Mouse (Mus musculus) mature B cell (primary cell): Measurements from ENCODE around the gene Irgm1.
"Not testable (repeated sequence)": the region's sequence is repeated elsewhere in the genome, so short reads cannot be mapped to it uniquely, and the experiment has no call there.

Experiments used
- in situ Hi-C: fragments of 300-500 bp; cut with MboI; formaldehyde crosslinking; loops from 2 replicates; pipeline ENCODE4 v1.14.3; 2019

The Irgm1 gene

GRCm38 (mm10) chr11:48853474-48854180, 17.9 kb downstream of the Irgm1 start:
- in situ Hi-C loops: loop anchor here (10.0 kb wide), 1 partner anchor 391 kb away; the partner anchor contains the start of gene Mgat1

GRCm38 (mm10) chr11:48852624-48853473, 18.6 kb downstream of the Irgm1 start:
- in situ Hi-C loops: loop anchor here (10.0 kb wide), 1 partner anchor 392 kb away; the partner anchor contains the start of gene Mgat1

GRCm38 (mm10) chr11:48852190-48852589, 19.3 kb downstream of the Irgm1 start:
- in situ Hi-C loops: loop anchor here (10.0 kb wide), 1 partner anchor 393 kb away; the partner anchor contains the start of gene Mgat1

GRCm38 (mm10) chr11:48851270-48851995, 20.1 kb downstream of the Irgm1 start:
- in situ Hi-C loops: loop anchor here (10.0 kb wide), 1 partner anchor 393 kb away; the partner anchor contains the start of gene Mgat1

- in situ Hi-C loops: loop anchor here (10.0 kb wide), 1 partner anchor 395 kb away; the partner anchor contains the start of gene Mgat1
Measured at GRCm38 (mm10) chr11:48850240-48850639, 21.2 kb downstream of the Irgm1 start.

GRCm38 (mm10) chr11:48846881-48847280, 24.6 kb downstream of the Irgm1 start:
- in situ Hi-C loops: no loop called here

GRCm38 (mm10) chr11:48846362-48846761, 25.1 kb downstream of the Irgm1 start:
- in situ Hi-C loops: not testable (repeated sequence)

- in situ Hi-C loops: no loop called here
Measured at GRCm38 (mm10) chr11:48845244-48845815, 26.2 kb downstream of the Irgm1 start.

GRCm38 (mm10) chr11:48844309-48844708, 27.2 kb downstream of the Irgm1 start:
- in situ Hi-C loops: no loop called here

GRCm38 (mm10) chr11:48843202-48843601, 28.3 kb downstream of the Irgm1 start:
- in situ Hi-C loops: no loop called here

- in situ Hi-C loops: no loop called here
Measured at GRCm38 (mm10) chr11:48842378-48842792, 29.1 kb downstream of the Irgm1 start.

- in situ Hi-C loops: no loop called here
Measured at GRCm38 (mm10) chr11:48841213-48841612, 30.3 kb downstream of the Irgm1 start.

GRCm38 (mm10) chr11:48840805-48841204, 30.7 kb downstream of the Irgm1 start:
- in situ Hi-C loops: no loop called here

- in situ Hi-C loops: no loop called here
Measured at GRCm38 (mm10) chr11:48838879-48839680, 32.4 kb downstream of the Irgm1 start.

- in situ Hi-C loops: no loop called here
Measured at GRCm38 (mm10) chr11:48838181-48838797, 33.2 kb downstream of the Irgm1 start.

GRCm38 (mm10) chr11:48837310-48838180, 33.9 kb downstream of the Irgm1 start:
- in situ Hi-C loops: no loop called here

GRCm38 (mm10) chr11:48836990-48837309, 34.5 kb downstream of the Irgm1 start:
- in situ Hi-C loops: no loop called here

GRCm38 (mm10) chr11:48835923-48836322, 35.6 kb downstream of the Irgm1 start:
- in situ Hi-C loops: no loop called here
